Mouse (Mus musculus) liver, postnatal 0 days (tissue): Measurements from ENCODE around the gene Wdr46. TPM values are rescaled to one million over a fixed set of nuclear protein-coding genes. Genes with fewer than 3 reads are reported as not detected.
"Not testable (repeated sequence)": the region's sequence is repeated elsewhere in the genome, so short reads cannot be mapped to it uniquely, and the experiment has no call there.

Experiments
- ATAC-seq: fragments of 200-750 bp; cut with Nextera tagmentation; 2 replicates; pipeline ENCODE4 v1.8.0; 2017; ENCODE audit warnings: mild to moderate bottlenecking, moderate library complexity
- DNase-seq: peaks from one replicate; pipeline ENCODE4 v3.0.0-alpha.2; 2016
- H3K27ac ChIP-seq: fragments of 300-500 bp; sonication (generic); 2 replicates; pipeline ENCODE4 v1.5.1; 2014; ENCODE audit warnings: antibody characterized with exemption, moderate library complexity, mild to moderate bottlenecking, low read depth
- H3K27me3 ChIP-seq: fragments of 300-500 bp; sonication (generic); 2 replicates; pipeline ENCODE4 v1.6.1; 2014; ENCODE audit warnings: low read length, control low read depth, mixed read lengths; ENCODE audit not compliant: insufficient read depth
- H3K36me3 ChIP-seq: fragments of 300-500 bp; sonication (generic); replicated peaks from 2 replicates; pipeline ENCODE4 v1.6.1; 2014; ENCODE audit warnings: mild to moderate bottlenecking, control low read depth, low read length, moderate library complexity, mixed read lengths; ENCODE audit not compliant: insufficient read depth
- H3K4me1 ChIP-seq: fragments of 300-500 bp; sonication (generic); 2 replicates; pipeline ENCODE4 v1.6.1; 2014; ENCODE audit warnings: antibody characterized with exemption, mild to moderate bottlenecking, control low read depth; ENCODE audit not compliant: insufficient read depth
- H3K4me2 ChIP-seq: fragments of 300-500 bp; sonication (generic); 2 replicates; pipeline ENCODE4 v1.6.1; 2014; ENCODE audit warnings: low read depth, mild to moderate bottlenecking, low read length, moderate library complexity, mixed read lengths
- H3K4me3 ChIP-seq: fragments of 300-500 bp; sonication (generic); 2 replicates; pipeline ENCODE4 v1.5.1; 2014; ENCODE audit warnings: low read depth, low read length
- H3K9ac ChIP-seq: fragments of 300-500 bp; sonication (generic); replicated peaks from 2 replicates; pipeline ENCODE4 v1.6.1; 2014; ENCODE audit warnings: mild to moderate bottlenecking, moderate library complexity
- H3K9me3 ChIP-seq: fragments of 300-500 bp; sonication (generic); 2 replicates; pipeline ENCODE4 v1.6.1; 2016; ENCODE audit warnings: mild to moderate bottlenecking, control low read depth, low read length, mixed read lengths
- CTCF ChIP-seq: sonication (generic); IDR thresholded peaks from 2 replicates; pipeline ENCODE4 v1.5.1; 2016; ENCODE audit warnings: antibody characterized with exemption, low read depth
- EP300 ChIP-seq: IDR thresholded peaks from 2 replicates; pipeline ENCODE4 v1.6.1; 2016; ENCODE audit warnings: antibody characterized with exemption, low read depth, mild to moderate bottlenecking
- WGBS: fragments of 180-500 bp; shearing (Covaris S2); extraction: QIAGEN DNeasy Blood & Tissue Kit; methylation state at CpG from one replicate; pipeline ENCODE4 v1.1.7; 2014; ENCODE audit not compliant: insufficient replicate concordance; 5-methylcytosine and 5-hydroxymethylcytosine counted together
- polyA plus RNA-seq: library from polyadenylated mRNA; unstranded; fragments of >200 nt; fragmentation: Nextera tagmentation; extraction: Ambion mirVana; gene quantifications from 2 replicates; pipeline ENCODE4 v1.2.1, GENCODE M21; 2015

Gene Wdr46
- polyA plus RNA-seq, 1 experiment from 2014 or later, result 12.7 TPM

GRCm38 (mm10) chr17:33951021-33951946 lies 10.8 kb downstream of the Wdr46 start, which contains the start of gene B3galt4:
B3galt4 (minus strand) TSS chr17:33951488.
- peak; percentile 51 for ATAC-seq
- 2% methylated on average over 45 of the region's 45 CpGs for WGBS

DNA sequence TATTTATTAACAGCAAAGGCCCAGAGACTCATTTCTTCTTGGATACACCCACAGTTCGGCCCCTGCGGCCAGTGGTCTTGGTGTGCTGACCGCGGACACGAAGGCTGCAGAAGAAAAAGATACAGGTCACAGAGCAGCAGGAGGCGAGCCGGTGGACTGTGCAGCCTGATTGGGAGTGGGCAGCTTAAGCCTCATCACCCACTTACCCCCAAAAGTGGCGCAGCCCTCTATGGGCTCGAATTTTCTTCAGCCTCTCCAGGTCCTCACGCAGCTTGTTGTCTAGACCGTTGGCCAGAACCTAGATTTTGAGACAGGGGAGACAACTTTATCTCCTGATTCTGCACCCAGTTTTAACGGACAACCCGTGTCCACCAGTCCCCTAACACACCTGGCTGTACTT lies 11.6 kb downstream of the Wdr46 start:
- H3K36me3 ChIP-seq, result peaks cover 22% of the 10 kb centered on the region

More at GRCm38 (mm10) chr17:33951021-33951946, 10.8 kb downstream of the Wdr46 start, which contains the start of gene B3galt4:
- 0 out of 2 replicates have a peak, but pooled peaks have one; percentile 1 for TF ChIP-seq CTCF
- no peak; the same call in 1 of the 2 replicates for TF ChIP-seq EP300
- peak within 1 kb of the TSS; percentile 65 for H3K9ac ChIP-seq
- no peaks in the 10 kb centered on the region for H3K9me3 ChIP-seq
- peak within 1 kb of the TSS; percentile 52 for H3K4me3 ChIP-seq
- H3K4me2 ChIP-seq, result peak within 1 kb of the TSS; percentile 96
- peak; percentile 88 for DNase-seq
- peaks cover 22% of the 10 kb centered on the region for H3K36me3 ChIP-seq
- H3K27me3 ChIP-seq, result no peaks in the 10 kb centered on the region
- peak within 1 kb of the TSS; percentile 66 for H3K27ac ChIP-seq
- H3K4me1 ChIP-seq, result peaks cover 45% of the 10 kb centered on the region

DNA sequence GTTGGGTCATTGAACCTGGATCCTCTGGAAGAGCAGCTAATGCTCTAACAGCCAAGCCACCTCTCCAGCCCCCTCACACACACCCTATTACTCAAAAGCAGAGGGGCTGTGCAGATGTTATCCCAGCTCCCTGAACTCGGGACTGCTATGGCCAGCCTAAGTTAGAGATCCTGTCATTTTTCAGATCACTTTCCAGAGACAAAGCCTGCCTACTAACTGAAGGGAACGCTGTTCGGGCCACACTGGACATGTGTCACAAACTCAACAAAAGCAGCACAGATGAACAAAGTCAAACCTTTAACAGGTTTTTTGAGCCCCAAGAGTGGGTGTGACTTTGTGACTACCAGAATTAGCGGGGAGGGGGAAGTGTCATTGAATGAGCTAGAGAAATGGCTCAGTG lies 12.4 kb downstream of the Wdr46 start:
- TF ChIP-seq CTCF, result no peak
- TF ChIP-seq EP300, result no peak
- Histone ChIP-seq H3K4me1 (peaks cover 46% of the 10 kb centered on the region), H3K9ac (peak overlapping the region; percentile 92), H3K4me3 (peak overlapping the region; percentile 83; the same call in 1 of the 2 replicates), H3K9me3 (no peaks in the 10 kb centered on the region), H3K36me3 (peaks cover 26% of the 10 kb centered on the region), H3K27ac (peak overlapping the region; percentile 93), H3K27me3 (no peaks in the 10 kb centered on the region), H3K4me2 (peak overlapping the region; percentile 96)
- ATAC-seq (no peak), DNase-seq (no peak)
- 68% methylated on average over 4 of the region's 4 CpGs for WGBS

More for the DNA sequence above, 11.6 kb downstream of the Wdr46 start:
- not testable (repeated sequence) for H3K9me3 ChIP-seq, DNase-seq, H3K27me3 ChIP-seq, ATAC-seq
- WGBS, result 70% methylated on average over 13 of the region's 13 CpGs
- peak overlapping the region; percentile 66 for H3K27ac ChIP-seq
- H3K4me3 ChIP-seq, result peak overlapping the region; percentile 52; the same call in 1 of the 2 replicates
- 0 out of 2 replicates have a peak overlapping the region, but pooled peaks have one; percentile 65 for H3K9ac ChIP-seq
- H3K4me2 ChIP-seq, result peak overlapping the region; percentile 96
- H3K4me1 ChIP-seq, result peaks cover 51% of the 10 kb centered on the region

DNA sequence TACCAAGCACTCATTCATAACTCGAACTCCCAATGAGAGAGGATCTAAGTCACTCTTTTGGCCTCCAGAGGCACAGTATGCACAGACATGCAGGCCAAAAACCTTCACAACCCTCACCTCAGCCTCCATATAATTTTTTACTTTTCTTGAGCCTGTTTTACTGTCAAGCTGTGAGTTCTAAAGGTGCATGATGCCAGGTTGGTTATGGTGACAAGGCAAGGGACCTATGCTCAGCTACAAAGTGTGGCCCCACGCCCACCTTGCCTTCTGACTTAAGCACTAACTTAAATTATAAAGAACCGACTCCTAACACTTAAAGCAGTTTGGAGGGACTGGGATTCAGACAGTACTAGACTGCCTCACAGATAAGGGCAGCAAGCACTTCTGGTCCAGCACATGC lies 12.8 kb downstream of the Wdr46 start:
- peak overlapping the region; percentile 92 for H3K9ac ChIP-seq
- no peaks in the 10 kb centered on the region for H3K27me3 ChIP-seq
- 62% methylated on average over 3 of the region's 3 CpGs for WGBS
- ATAC-seq, result no peak
- no peaks in the 10 kb centered on the region for H3K9me3 ChIP-seq
- H3K4me1 ChIP-seq, result peaks cover 42% of the 10 kb centered on the region
- DNase-seq, result no peak
- H3K4me3 ChIP-seq, result peak overlapping the region; percentile 83
- peak overlapping the region; percentile 96 for H3K4me2 ChIP-seq
- H3K27ac ChIP-seq, result peak overlapping the region; percentile 93
- TF ChIP-seq EP300, result no peak
- TF ChIP-seq CTCF, result no peak
- peaks cover 30% of the 10 kb centered on the region for H3K36me3 ChIP-seq

DNA sequence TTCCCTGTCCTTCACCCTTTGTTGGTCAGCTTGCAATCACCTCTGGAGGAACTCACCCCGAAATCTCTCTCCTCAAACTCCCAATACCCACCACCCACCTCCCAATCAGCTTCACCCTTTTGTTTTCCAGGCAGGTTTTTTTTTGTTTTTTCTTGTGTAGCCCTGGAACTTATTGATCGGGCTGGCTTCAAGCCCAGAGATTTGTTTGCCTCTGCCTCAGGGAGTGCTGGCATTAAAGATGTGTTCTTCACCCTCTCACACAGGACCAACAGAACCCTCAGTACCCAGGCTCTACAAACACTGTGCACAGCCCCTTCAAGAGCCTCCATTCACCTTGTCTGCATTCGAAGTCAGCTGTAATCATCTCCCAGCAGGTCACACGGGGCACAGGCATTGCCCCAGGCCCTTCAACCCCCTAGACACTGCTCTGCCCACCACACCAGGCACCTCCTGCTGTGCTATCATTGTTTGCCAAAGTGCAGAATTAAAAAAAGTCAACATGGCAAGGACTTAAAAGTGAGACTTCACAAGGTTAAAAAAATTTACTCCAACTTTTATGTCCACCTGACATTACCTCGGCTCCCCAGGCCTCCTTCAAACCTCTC lies 13.6 kb downstream of the Wdr46 start:
- ATAC-seq, result no peak
- TF ChIP-seq EP300 (no peak), CTCF (no peak)
- DNase-seq, result peak; percentile 80

More for the DNA sequence above, 13.6 kb downstream of the Wdr46 start:
- Histone ChIP-seq H3K4me3 (peak overlapping the region; percentile 83), H3K9me3 (no peaks in the 10 kb centered on the region), H3K27ac (peak overlapping the region; percentile 93), H3K36me3 (peaks cover 38% of the 10 kb centered on the region), H3K9ac (peak overlapping the region; percentile 92), H3K4me2 (peak overlapping the region; percentile 96), H3K4me1 (peaks cover 42% of the 10 kb centered on the region), H3K27me3 (no peaks in the 10 kb centered on the region)
- WGBS, result 24% methylated on average over 5 of the region's 5 CpGs
